Mouse (Mus musculus) embryonic facial prominence, embryonic 12.5 days (tissue): ENCODE measurements around the gene Rab1b. TPM values are rescaled to one million over a fixed set of nuclear protein-coding genes. Genes with fewer than 3 reads are reported as not detected.
"Not testable (repeated sequence)": the region's sequence is repeated elsewhere in the genome, so short reads cannot be mapped to it uniquely, and the experiment has no call there.

Source experiments
- ATAC-seq: fragments of 200-750 bp; cut with Nextera tagmentation; 2 replicates; pipeline ENCODE4 v1.8.0; 2017; ENCODE audit not compliant: insufficient number of reproducible peaks, insufficient read depth, low FRiP score, low TSS enrichment
- H3K27ac ChIP-seq: fragments of 300-500 bp; sonication (generic); 2 replicates; pipeline ENCODE4 v1.5.1; 2016; ENCODE audit warnings: mild to moderate bottlenecking
- H3K27me3 ChIP-seq: fragments of 300-500 bp; sonication (generic); 2 replicates; pipeline ENCODE4 v1.6.1; 2016; ENCODE audit warnings: mild to moderate bottlenecking, moderate library complexity
- H3K36me3 ChIP-seq: fragments of 300-500 bp; sonication (generic); 2 replicates; pipeline ENCODE4 v1.6.1; 2016; ENCODE audit warnings: mild to moderate bottlenecking
- H3K4me1 ChIP-seq: fragments of 300-500 bp; sonication (generic); 2 replicates; pipeline ENCODE4 v1.6.1; 2016
- H3K4me2 ChIP-seq: fragments of 300-500 bp; sonication (generic); replicated peaks from 2 replicates; pipeline ENCODE4 v1.6.1; 2016; ENCODE audit warnings: mild to moderate bottlenecking, moderate library complexity
- H3K4me3 ChIP-seq: fragments of 300-500 bp; sonication (generic); 2 replicates; pipeline ENCODE4 v1.5.1; 2016; ENCODE audit warnings: mild to moderate bottlenecking
- H3K9ac ChIP-seq: fragments of 300-500 bp; sonication (generic); 2 replicates; pipeline ENCODE4 v1.6.1; 2016; ENCODE audit warnings: mild to moderate bottlenecking, moderate library complexity
- H3K9me3 ChIP-seq: fragments of 300-500 bp; sonication (generic); 2 replicates; pipeline ENCODE4 v1.6.1; 2016; ENCODE audit warnings: mild to moderate bottlenecking, moderate library complexity
- WGBS: fragments of 180-500 bp; shearing (Covaris S2); methylation state at CpG from one replicate; pipeline ENCODE4 v1.1.7; 2016; 5-methylcytosine and 5-hydroxymethylcytosine counted together
- polyA plus RNA-seq: library from polyadenylated mRNA; unstranded; fragments of >200 nt; fragmentation: Nextera tagmentation; extraction: Ambion mirVana; gene quantifications from 2 replicates; pipeline ENCODE4 v1.2.1, GENCODE M21; 2016

Gene Rab1b
- polyA plus RNA-seq, 1 experiment from 2014 or later: 248 TPM

DNA sequence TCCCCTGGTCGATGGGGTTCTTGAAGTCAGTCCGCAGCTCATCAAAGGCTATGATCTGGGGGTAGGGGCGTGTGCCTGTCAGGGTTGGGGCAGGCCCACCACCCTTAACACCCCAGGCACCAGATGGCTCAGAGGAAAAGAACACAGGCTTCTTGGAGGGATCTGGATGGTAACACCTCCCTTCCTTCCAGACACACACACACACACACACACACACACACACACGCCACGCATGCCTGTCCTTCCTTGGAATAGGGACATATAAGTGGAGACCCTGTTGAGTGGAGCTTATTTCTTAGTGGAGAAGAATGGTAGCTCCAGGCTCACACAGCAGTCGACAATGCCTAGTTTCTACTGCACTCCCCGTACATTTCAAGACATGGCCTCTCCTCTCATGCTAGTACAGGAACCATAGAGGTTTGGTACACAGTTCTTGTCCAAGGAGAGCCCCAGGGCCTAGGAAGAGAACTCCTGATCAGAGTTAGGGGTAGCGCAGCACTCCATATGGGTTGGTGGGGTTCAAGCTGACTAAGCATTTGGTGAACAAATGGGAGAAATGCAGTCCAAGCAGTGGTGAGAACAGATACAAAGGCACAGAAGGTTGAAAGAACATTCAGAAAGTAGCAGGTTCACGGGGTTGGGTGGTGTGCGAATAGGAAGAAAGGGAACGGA lies 12.0 kb downstream of the Rab1b start:
- Histone ChIP-seq H3K27me3 (no peaks in the 10 kb centered on the region), H3K4me3 (0 out of 2 replicates have a peak overlapping the region, but pooled peaks have one; percentile 2), H3K4me1 (peaks cover 52% of the 10 kb centered on the region), H3K9me3 (no peaks in the 10 kb centered on the region), H3K4me2 (peak overlapping the region; percentile 98), H3K27ac (peak overlapping the region; percentile 30; the same call in 1 of the 2 replicates), H3K36me3 (peaks cover 43% of the 10 kb centered on the region), H3K9ac (no peak overlapping the region)
- ATAC-seq: no peak
- 44% methylated on average over 11 of the region's 11 CpGs for WGBS

DNA sequence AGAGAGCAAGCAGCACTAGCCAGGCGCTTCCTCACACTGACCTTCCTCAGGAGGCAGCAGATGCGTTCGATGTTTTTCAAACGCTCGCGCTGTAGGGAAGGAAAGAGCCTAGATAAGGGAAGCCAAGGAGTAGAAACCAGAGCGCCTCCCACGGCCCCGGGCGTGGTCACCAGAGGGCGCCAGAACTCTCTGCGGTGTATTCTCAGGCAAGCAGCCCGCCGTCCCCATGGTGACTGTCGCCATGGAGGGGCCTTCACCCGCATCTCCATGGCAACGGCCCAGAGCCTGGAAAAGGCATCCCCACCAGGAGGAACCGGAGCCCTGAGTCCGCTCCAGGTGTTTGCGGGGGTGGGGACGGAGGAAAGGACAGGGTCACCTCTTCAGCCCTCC lies 12.6 kb downstream of the Rab1b start:
- Histone ChIP-seq H3K9me3 (no peaks in the 10 kb centered on the region), H3K36me3 (peaks cover 37% of the 10 kb centered on the region), H3K27me3 (no peaks in the 10 kb centered on the region), H3K4me2 (peak overlapping the region; percentile 32), H3K4me3 (0 out of 2 replicates have a peak overlapping the region, but pooled peaks have one; percentile 2), H3K4me1 (peaks cover 51% of the 10 kb centered on the region), H3K27ac (no peak overlapping the region), H3K9ac (no peak overlapping the region)
- 1% methylated on average over 21 of the region's 21 CpGs for WGBS
- ATAC-seq: peak; percentile 65

DNA sequence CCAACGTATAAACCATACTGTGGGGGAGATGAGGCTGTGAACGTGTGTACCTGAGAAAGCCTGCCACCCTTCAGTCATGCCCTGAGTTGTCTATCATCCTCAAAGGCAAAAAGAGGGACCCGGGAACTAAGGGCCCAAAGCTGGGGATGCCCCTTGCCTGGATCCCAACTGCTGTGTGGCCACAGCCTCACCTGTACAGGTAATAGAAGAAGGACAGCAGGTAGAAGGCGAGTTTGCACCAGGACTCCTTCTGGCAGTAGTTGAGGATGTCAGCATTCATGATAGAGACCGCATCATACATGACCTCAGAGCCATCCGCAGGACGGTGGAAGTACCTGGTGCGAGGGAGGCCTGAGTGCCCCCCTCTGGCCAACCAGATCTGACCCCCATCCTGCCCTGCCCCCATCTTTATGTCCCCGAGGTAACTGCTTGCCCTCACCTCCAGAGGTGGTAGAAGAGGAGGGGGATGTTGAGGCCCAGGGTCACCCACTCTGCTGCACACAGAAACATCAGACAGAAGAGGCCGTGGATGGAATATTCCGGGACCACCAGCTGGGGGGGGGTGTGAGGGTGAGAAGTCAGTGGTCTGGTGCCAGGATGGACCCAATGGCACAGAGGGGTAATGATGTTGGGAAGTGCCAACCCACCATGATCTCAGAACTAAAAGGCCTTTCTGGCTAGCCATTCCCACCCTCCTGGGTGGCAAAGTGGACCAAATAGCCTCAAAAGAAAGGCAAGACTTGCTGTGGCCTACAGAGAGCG lies 13.2 kb downstream of the Rab1b start:
- Histone ChIP-seq H3K4me2 (no peak overlapping the region; the same call in 1 of the 2 replicates), H3K27me3 (no peaks in the 10 kb centered on the region), H3K36me3 (peaks cover 35% of the 10 kb centered on the region), H3K27ac (no peak overlapping the region), H3K4me3 (no peak overlapping the region), H3K9me3 (no peaks in the 10 kb centered on the region), H3K9ac (no peak overlapping the region), H3K4me1 (peaks cover 51% of the 10 kb centered on the region)
- no peak for ATAC-seq
- 74% methylated on average over 12 of the region's 12 CpGs for WGBS

DNA sequence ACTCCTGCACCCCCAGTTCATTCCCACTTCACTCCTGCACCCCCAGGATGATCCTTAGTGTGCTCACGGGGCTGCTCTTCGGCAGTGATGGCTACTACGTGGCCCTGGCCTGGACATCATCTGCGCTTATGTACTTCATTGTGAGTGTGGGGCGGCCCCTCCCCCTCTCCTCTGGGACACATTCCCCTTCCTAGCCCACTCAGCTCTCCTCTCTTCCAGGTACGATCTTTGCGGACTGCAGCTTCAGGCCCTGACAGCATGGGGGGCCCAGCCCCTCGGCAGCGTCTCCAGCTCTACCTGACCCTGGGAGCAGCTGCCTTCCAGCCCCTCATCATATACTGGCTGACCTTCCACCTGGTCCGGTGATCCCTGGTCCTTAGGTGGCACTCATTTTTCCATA lies 14.8 kb downstream of the Rab1b start:
- WGBS: 92% methylated on average over 10 of the region's 10 CpGs

DNA sequence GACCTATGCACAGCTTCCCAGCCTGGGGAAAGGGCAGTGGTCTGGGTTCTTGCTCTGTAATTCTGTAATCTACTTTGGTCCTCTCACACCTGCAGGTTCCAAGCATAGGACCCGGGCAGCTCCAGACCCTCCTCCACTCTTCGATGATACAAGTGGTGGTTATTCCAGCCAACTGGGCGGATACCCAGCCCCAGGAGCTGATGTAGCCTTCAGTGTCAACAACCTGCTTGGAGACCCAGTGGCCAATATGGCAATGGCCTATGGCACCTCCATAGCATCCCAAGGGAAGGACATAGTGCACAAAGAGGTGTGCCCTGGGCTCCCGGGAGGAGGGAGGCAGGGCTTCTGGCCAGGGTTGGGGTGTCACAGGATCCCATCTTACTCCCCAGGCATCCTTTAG lies 17.5 kb downstream of the Rab1b start:
- Histone ChIP-seq H3K9ac (peak overlapping the region; percentile 75), H3K4me2 (peak overlapping the region; percentile 77), H3K4me3 (peak overlapping the region; percentile 79), H3K4me1 (peaks cover 29% of the 10 kb centered on the region), H3K36me3 (peaks cover 35% of the 10 kb centered on the region), H3K9me3 (no peaks in the 10 kb centered on the region), H3K27me3 (peaks cover 22% of the 10 kb centered on the region), H3K27ac (no peak overlapping the region)
- ATAC-seq: no peak
- 90% methylated on average over 4 of the region's 4 CpGs for WGBS

More for the DNA sequence above, 14.8 kb downstream of the Rab1b start:
- H3K9me3 ChIP-seq: no peaks in the 10 kb centered on the region
- H3K4me1 ChIP-seq: peaks cover 47% of the 10 kb centered on the region
- peaks cover 35% of the 10 kb centered on the region for H3K36me3 ChIP-seq
- H3K4me3 ChIP-seq: no peak overlapping the region
- no peaks in the 10 kb centered on the region for H3K27me3 ChIP-seq
- H3K27ac ChIP-seq: no peak overlapping the region
- ATAC-seq: no peak
- no peak overlapping the region for H3K4me2 ChIP-seq
- no peak overlapping the region for H3K9ac ChIP-seq

DNA sequence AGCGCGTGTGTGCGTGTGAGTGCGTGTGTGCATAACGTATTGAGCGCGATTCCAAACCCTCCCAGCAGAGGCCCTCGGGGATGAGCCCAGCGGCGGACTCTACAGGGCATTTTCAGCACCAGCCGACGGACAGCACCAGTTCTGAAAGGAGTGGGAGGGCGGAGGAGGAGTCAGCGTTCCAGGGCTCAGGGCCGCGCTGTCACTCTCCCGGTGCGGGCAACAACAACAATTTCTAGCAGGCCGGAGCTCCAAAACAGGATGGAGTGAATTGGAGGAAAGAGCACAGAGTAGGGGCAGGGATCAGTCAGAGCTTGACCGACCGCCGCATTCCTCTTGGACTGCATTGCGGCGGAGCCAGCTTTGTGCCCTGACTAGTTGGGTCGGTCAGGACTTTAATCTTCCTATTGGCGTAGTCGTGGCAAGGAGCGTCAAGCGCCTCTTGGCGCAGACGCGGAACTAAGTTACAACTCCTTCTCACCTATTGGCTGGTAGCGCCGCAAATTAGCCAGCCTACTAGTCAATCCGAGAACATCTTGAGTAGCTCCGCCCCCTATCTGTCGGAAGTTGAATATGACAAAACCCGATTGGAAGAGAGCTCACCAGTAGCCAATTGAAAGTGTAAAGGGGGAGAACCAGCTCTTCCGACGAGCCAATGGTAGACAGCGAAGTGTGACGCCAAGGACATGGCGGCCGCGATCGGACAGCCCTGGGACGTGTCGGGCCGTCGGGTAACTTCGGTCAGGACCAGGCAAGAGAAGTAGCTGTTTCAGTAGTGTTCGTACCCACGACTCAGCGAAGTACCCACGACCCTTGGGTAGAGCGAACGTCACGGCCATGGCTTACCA lies 18.8 kb downstream of the Rab1b start, which contains the start of gene Yif1a:
Yif1a (plus strand) TSS at position 655 of the 845 bp plus-strand sequence.
- peak within 1 kb of the TSS; percentile 65 for H3K27ac ChIP-seq
- peaks cover 23% of the 10 kb centered on the region for H3K4me1 ChIP-seq
- H3K4me2 ChIP-seq: peak within 1 kb of the TSS; percentile 77
- ATAC-seq: peak; percentile 94
- H3K4me3 ChIP-seq: peak within 1 kb of the TSS; percentile 79
- under 1% methylated on average over 58 of the region's 58 CpGs for WGBS
- H3K9me3 ChIP-seq: no peaks in the 10 kb centered on the region
- peak within 1 kb of the TSS; percentile 75 for H3K9ac ChIP-seq
- peaks cover 27% of the 10 kb centered on the region for H3K36me3 ChIP-seq
- H3K27me3 ChIP-seq: peaks cover 34% of the 10 kb centered on the region

DNA sequence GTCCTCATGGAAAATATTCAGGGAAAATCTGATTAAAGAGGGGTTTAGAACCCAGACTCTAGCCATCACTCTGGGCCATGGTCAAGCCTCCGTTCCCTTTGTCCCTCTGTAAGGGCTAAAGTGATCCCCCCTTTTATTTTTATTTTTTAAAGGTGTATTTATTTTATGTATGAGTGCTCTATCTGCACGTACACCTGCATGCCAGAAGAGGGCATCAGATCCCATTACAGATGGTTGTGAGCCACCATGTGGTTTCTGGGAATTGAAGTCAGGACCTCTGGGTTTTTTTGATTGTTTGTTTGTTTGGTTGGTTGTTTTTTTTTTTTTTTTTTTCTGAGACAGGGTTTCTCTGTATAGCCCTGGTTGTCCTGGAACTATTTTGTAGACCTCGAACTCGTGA lies 20.3 kb downstream of the Rab1b start:
- 43% methylated on average over 4 of the region's 4 CpGs for WGBS

DNA sequence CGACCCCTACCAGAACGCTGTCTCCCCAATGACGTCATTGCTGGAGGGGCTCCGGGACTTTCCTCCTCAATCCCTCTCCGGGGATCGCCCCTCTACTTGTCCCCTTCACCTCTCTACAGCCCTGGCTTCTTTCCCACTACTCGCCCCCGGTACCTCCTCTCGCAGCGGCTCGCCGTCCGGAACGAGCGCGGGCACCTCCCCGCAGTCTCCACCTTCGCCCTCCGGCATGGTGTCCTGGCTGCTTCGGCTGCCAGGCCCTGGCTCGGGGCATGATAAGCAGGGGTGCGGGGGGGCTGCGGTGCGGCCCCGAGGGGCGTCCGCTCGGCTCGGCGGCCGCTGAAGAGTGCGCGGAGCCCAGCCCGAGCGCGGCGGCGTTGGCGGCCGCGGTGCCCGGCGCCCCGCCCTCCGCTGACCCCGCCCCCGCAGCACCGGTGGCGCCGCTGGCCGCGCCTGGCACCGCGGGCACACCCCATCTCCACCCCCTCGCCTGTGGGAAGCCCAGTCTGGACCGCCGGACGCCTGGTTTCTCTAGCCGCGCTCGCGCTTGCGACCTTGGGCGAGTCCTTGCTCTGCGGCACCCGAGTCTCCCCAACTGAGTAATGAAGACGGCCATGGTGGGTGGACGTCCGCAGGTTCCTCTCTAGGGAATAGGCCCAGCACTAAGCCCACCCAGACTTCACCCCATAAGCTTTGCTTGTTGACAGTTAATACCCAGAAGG lies 21.6 kb downstream of the Rab1b start, which contains the start of gene Tmem151a:
Tmem151a (minus strand) TSS at position 387 of the 719 bp plus-strand sequence.
- Histone ChIP-seq H3K4me2 (peak within 1 kb of the TSS; percentile 83), H3K9me3 (no peaks in the 10 kb centered on the region), H3K36me3 (0 out of 2 replicates have a peak, but pooled peaks cover under 1% of the 10 kb centered on the region), H3K4me1 (peaks cover 23% of the 10 kb centered on the region), H3K27me3 (peaks cover 62% of the 10 kb centered on the region), H3K4me3 (peak within 1 kb of the TSS; percentile 45), H3K9ac (peak within 1 kb of the TSS; percentile 50; the same call in 1 of the 2 replicates), H3K27ac (no peak within 1 kb of the TSS)
- under 1% methylated on average over 55 of the region's 69 CpGs for WGBS
- no peak for ATAC-seq

More for the DNA sequence above, 20.3 kb downstream of the Rab1b start:
- not testable (repeated sequence) for H3K4me2 ChIP-seq, ATAC-seq, H3K4me3 ChIP-seq, H3K9ac ChIP-seq, H3K9me3 ChIP-seq, H3K27ac ChIP-seq
- Histone ChIP-seq H3K27me3 (peaks cover 50% of the 10 kb centered on the region), H3K4me1 (peaks cover 23% of the 10 kb centered on the region), H3K36me3 (peaks cover 13% of the 10 kb centered on the region)

DNA sequence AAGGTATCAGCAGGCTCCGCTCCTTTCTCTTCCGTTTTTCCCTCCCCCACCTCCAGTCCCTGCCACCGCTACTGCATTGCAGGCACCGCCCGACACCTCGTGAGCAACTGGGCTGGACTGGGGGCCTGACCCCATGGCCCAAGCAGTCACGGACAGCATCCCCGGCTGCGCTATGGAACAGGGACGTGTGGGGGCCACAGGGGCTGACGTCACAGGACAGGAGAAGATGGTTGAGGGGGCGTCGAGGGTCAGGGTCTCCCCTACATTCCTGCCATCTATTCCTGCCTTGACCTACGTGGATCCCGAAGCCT lies 22.1 kb downstream of the Rab1b start:
- Histone ChIP-seq H3K4me3 (peak overlapping the region; percentile 45), H3K4me1 (peaks cover 23% of the 10 kb centered on the region), H3K27ac (no peak overlapping the region), H3K9me3 (no peaks in the 10 kb centered on the region), H3K27me3 (peaks cover 67% of the 10 kb centered on the region), H3K36me3 (no peaks in the 10 kb centered on the region), H3K9ac (no peak overlapping the region), H3K4me2 (peak overlapping the region; percentile 83)
- ATAC-seq: no peak
- WGBS: 6% methylated on average over 15 of the region's 15 CpGs

DNA sequence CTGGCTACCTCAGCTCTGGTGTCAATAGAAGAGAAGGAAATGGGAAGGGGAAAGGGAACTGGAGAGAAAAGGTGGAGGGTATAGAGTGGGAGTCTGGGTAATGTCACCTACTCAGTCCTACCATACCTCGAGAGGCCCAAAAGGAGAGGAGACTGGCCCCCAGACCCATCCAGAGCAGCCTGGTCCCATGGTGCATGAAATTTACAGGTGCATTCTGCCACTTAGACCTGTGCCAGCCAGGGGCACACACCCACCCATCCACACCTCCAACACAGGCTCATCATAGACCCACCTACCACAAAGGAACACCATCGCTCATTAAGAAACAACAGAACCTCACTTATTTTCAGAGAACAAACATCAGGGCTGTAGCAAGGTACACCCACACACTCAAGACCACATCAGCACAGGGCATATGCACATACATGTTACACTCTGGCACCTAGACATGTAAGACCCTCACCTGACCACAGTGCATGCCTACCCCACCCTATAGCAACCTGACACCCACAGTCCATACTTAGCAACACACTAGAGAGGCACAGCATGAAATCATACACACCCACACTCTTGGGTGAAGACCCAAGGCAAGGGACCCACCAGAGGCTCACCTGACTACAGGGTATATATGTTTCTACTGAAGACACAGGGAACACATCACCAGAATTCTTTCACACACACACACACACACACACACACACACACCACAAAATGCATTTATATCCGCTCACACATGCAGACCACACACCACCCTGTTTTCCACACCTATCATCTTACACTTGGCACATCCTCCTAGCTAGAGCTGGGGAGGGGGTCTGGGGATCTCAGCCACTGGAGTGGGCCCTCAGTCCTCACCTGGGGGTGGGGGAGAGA lies 22.7 kb downstream of the Rab1b start:
- peak overlapping the region; percentile 83; the same call in 1 of the 2 replicates for H3K4me2 ChIP-seq
- no peaks in the 10 kb centered on the region for H3K9me3 ChIP-seq
- H3K36me3 ChIP-seq: no peaks in the 10 kb centered on the region
- WGBS: 74% methylated on average over 3 of the region's 3 CpGs
- H3K27me3 ChIP-seq: peaks cover 68% of the 10 kb centered on the region
- peaks cover 20% of the 10 kb centered on the region for H3K4me1 ChIP-seq
- H3K9ac ChIP-seq: no peak overlapping the region
- H3K27ac ChIP-seq: no peak overlapping the region
- peak overlapping the region; percentile 45 for H3K4me3 ChIP-seq
- no peak for ATAC-seq
